Mouse (Mus musculus) brain, embryonic 14.5 days (tissue): Measurements from ENCODE around the gene Cpz.

Experiments used
- CTCF ChIP-seq: fragments of 200-500 bp; IDR thresholded peaks from 2 replicates; pipeline ENCODE4 v1.5.1; 2012; ENCODE audit warnings: inconsistent platforms, mild to moderate bottlenecking, moderate library complexity, borderline replicate concordance; ENCODE audit not compliant: insufficient read depth, insufficient read length; ENCODE audit errors: extremely low read depth
- POLR2A ChIP-seq: fragments of 200-500 bp; IDR thresholded peaks from 2 replicates; pipeline ENCODE4 v1.6.1; 2012; ENCODE audit warnings: mild to moderate bottlenecking, inconsistent platforms, borderline replicate concordance; ENCODE audit not compliant: poor library complexity, insufficient read depth, insufficient read length, severe bottlenecking; ENCODE audit errors: extremely low read depth

GRCm38 (mm10) chr5:35458267-35458666 lies 67.2 kb downstream of the Cpz start:
- no peak for TF ChIP-seq CTCF
- TF ChIP-seq POLR2A: no peak
